Mouse (Mus musculus) bone marrow macrophage, adult 2 months (primary cell): ENCODE measurements around the gene Zc3h7a.

Source experiments
- CTCF ChIP-seq: IDR thresholded peaks from 2 replicates; pipeline ENCODE4 v1.5.1; 2012; ENCODE audit warnings: low read depth, mild to moderate bottlenecking, low read length, moderate library complexity
- POLR2A ChIP-seq: IDR thresholded peaks from 2 replicates; pipeline ENCODE4 v1.6.1; 2012; ENCODE audit warnings: mild to moderate bottlenecking, low read depth, low read length, borderline replicate concordance

GRCm38 (mm10) chr16:11124110-11124509 lies 52.1 kb downstream of the Zc3h7a start:
- TF ChIP-seq POLR2A (no peak), CTCF (no peak)
